Mouse (Mus musculus) bone marrow macrophage, adult 2 months (primary cell): ENCODE data around the gene Dcbld2. TPM values are rescaled to one million over a fixed set of nuclear protein-coding genes. Genes with fewer than 3 reads are reported as not detected.
A peak's percentile ranks its signal among the peaks of the same experiment; 100 is the strongest.
"Not testable (repeated sequence)": the region's sequence is repeated elsewhere in the genome, so short reads cannot be mapped to it uniquely, and the experiment has no call there.

Experiments
- H3K27ac ChIP-seq: 2 replicates; pipeline ENCODE4 v1.5.1; 2012; ENCODE audit warnings: low read depth, low read length; ENCODE audit not compliant: insufficient read depth
- H3K4me1 ChIP-seq: 2 replicates; pipeline ENCODE4 v1.6.1; 2012; ENCODE audit warnings: low read length; ENCODE audit not compliant: control insufficient read depth, insufficient read depth
- H3K4me3 ChIP-seq: 2 replicates; pipeline ENCODE4 v1.5.1; 2012; ENCODE audit warnings: mild to moderate bottlenecking, low read length, moderate library complexity; ENCODE audit not compliant: insufficient read depth
- CTCF ChIP-seq: IDR thresholded peaks from 2 replicates; pipeline ENCODE4 v1.5.1; 2012; ENCODE audit warnings: low read depth, mild to moderate bottlenecking, low read length, moderate library complexity
- POLR2A ChIP-seq: IDR thresholded peaks from 2 replicates; pipeline ENCODE4 v1.6.1; 2012; ENCODE audit warnings: mild to moderate bottlenecking, low read depth, low read length, borderline replicate concordance
- polyA plus RNA-seq: library from polyadenylated mRNA; stranded (reverse); fragments of >200 nt; gene quantifications from 2 replicates; pipeline ENCODE4 v1.2.4, GENCODE M21; 2012; ENCODE audit not compliant: missing spikeins, insufficient read depth, insufficient read length

The Dcbld2 gene
- polyA plus RNA-seq, 1 experiment = 3.5 TPM

DNA sequence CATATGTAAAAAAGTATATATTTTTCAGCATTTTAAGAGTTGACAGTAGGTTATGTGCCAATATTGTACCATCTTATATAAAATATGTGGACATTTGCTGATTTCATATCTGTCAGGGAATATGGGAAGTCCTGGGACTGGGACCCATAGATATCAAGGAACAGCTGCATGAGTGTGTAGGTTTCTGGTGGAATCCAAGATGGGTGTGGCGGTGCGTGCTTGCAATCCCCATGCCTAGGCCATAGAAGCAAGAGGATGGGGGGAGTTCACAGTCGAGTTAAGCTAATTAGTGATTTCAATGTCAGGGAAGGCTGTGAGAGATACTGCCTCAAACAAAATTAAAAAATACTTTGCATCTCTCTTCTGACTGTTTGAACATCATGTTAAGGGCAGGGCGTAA lies 40.8 kb downstream of the Dcbld2 start:
- H3K4me1 ChIP-seq = no peaks in the 10 kb centered on the region
- H3K27ac ChIP-seq = no peak overlapping the region
- H3K4me3 ChIP-seq = no peak overlapping the region
- TF ChIP-seq POLR2A (no peak), CTCF (no peak)

DNA sequence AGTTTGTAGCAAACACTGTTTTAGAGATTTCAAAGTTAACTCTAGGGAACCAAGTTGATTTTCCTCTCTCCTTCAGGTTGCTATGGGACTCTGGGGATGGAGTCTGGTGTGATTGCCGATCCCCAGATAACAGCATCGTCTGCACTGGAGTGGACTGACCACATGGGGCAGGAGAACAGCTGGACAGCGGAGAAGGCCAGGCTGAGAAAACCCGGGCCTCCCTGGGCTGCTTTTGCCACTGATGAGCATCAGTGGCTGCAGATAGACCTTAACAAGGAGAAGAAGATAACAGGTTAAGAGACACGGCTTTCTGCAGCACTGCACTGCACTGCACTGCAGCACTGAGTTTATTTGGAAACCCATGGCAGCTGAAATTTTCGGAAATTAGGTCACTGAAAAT lies 42.4 kb downstream of the Dcbld2 start:
- Histone ChIP-seq H3K4me3 (no peak overlapping the region), H3K4me1 (no peaks in the 10 kb centered on the region), H3K27ac (no peak overlapping the region)
- TF ChIP-seq POLR2A = no peak

DNA sequence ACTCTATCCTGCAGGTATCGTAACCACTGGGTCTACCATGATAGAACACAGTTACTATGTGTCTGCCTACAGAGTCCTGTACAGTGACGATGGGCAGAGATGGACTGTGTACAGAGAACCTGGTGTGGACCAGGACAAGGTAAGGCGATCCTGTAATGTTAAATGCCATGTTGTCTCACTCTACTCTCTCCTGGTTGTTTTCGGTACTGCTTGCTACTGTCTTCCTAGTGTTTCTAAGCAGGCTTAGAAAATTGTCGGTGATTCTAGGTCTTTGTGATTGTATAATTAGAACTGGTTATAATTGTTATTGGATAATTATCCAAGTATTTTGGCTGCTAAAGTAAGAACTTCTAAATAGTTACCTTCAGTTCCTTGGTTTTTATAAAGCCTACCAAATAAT lies 43.4 kb downstream of the Dcbld2 start:
- Histone ChIP-seq H3K27ac (no peak overlapping the region), H3K4me1 (no peaks in the 10 kb centered on the region), H3K4me3 (no peak overlapping the region)
- TF ChIP-seq POLR2A = no peak
- TF ChIP-seq CTCF = no peak

DNA sequence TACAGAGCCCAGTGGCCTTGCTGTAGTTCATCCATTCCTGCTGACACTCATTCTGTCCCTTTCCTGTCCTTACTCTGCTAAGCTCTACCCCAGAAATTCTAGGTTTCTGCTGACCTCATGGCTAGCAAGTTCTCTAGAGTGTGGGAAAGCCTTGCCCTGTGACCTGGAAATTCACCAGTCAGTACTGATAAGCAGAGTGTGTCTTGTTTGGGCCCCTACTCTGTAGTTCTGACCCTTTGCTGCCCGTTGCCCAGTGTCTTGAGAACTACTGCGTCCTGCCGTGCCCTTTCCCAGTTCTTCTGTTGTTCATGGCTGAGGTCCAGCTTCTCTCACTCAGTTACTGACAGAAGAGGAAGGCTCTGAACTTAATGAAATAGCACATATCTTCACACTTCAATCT lies 44.9 kb downstream of the Dcbld2 start:
- Histone ChIP-seq H3K4me3 (no peak overlapping the region), H3K4me1 (no peaks in the 10 kb centered on the region), H3K27ac (no peak overlapping the region)
- TF ChIP-seq CTCF (no peak), POLR2A (no peak)

DNA sequence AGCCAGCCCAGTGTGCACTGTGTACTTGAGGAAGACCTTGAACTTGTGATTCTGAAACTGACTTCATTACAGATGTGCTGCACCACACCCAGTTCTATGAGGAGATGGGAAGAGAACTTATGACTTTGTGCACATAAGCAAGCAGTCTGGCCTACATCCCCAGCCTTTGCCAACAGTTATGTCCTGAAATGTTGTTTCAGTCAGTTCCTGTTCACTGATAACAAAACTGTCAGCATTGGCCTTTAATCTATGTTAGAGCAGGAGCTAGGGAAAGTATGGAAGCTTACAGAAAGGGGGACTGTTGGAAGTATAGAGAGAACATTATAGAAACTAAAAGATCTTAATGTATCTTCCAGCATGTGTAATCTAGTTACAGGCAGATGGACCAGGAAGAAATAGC lies 45.6 kb downstream of the Dcbld2 start:
- no peak overlapping the region for H3K27ac ChIP-seq
- no peak for TF ChIP-seq CTCF
- no peak for TF ChIP-seq POLR2A
- H3K4me1 ChIP-seq = no peaks in the 10 kb centered on the region
- H3K4me3 ChIP-seq = no peak overlapping the region

DNA sequence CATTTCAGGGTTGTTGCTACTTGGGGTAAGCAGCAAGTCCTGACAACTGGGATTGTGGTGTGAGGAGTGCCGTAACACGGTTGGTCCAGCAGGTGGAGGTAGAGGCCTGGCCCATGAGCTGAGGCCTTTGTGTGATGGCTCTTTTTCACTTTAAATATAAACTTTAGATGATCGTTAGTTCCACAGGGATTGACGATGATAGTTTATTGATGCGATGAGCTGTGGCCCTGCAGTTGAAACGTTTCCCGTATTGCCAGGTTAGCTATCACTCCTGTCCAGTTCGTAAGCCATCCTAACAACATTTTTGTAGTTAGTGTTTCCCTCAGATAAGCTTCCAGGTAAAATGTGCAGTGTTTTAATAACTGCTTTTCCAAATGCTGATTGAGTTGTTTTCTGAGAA lies 46.4 kb downstream of the Dcbld2 start:
- no peak overlapping the region for H3K4me3 ChIP-seq
- H3K4me1 ChIP-seq = no peaks in the 10 kb centered on the region
- peak; percentile 81 for TF ChIP-seq CTCF
- TF ChIP-seq POLR2A = no peak
- no peak overlapping the region for H3K27ac ChIP-seq

DNA sequence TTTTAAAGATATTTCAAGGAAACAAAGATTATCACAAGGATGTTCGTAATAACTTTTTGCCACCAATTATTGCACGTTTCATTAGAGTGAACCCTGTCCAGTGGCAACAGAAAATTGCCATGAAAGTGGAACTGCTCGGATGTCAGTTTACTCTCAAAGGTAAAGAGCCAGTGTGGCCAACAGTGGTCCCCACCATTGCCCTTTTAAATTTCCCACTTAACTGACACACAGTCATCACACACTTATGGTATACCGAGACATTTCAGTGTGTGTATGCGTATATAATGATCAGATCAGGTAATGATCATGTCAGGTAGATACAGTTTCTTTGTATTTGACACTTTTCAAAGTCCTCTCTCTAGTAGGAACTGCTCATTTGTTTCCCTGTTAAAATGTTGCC lies 46.9 kb downstream of the Dcbld2 start:
- Histone ChIP-seq H3K4me1 (no peaks in the 10 kb centered on the region), H3K27ac (no peak overlapping the region), H3K4me3 (no peak overlapping the region)
- TF ChIP-seq CTCF (no peak), POLR2A (no peak)

DNA sequence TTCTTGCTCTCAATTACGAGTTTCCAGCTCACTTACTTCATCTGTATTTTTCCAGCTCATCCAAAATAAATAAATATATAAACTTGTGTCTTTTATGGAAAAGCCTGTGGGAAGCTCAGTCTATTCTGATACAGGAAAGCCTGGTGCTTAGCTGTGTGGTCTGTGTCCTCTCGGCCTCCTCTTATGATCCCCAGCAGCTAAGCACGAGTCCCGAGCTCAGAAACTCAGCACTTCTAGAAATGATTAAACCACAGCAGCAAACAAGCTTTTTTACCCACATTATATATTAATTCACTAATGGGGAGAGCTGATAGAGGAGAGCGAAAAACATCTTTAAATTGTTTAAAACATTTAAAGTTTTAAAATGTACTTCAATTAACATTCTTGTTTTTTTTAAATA lies 48.2 kb downstream of the Dcbld2 start:
- Histone ChIP-seq H3K4me3 (no peak overlapping the region), H3K27ac (no peak overlapping the region), H3K4me1 (no peaks in the 10 kb centered on the region)
- TF ChIP-seq POLR2A (no peak), CTCF (no peak)

DNA sequence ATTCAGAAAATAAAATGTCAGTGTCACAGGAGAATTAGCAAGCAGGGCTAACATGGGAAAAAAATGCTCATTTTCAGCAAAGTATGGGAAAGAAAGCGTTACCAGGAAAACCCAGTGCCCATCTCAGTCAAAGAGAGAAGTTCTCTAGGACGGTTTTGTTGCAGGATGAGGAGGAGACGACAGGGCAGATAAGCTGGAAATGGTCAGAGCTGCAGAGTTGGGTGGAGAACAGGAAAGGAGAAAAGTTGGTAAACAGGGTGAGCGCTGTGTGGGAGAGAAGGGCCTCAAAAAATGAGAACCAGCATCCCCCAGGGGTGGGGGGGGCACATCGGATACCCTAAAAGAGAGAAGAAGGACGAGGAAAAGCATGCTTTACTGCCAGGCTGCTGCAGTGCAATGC lies 48.7 kb downstream of the Dcbld2 start:
- H3K4me1 ChIP-seq = no peaks in the 10 kb centered on the region
- no peak overlapping the region for H3K27ac ChIP-seq
- no peak overlapping the region for H3K4me3 ChIP-seq
- TF ChIP-seq CTCF = no peak
- no peak for TF ChIP-seq POLR2A

DNA sequence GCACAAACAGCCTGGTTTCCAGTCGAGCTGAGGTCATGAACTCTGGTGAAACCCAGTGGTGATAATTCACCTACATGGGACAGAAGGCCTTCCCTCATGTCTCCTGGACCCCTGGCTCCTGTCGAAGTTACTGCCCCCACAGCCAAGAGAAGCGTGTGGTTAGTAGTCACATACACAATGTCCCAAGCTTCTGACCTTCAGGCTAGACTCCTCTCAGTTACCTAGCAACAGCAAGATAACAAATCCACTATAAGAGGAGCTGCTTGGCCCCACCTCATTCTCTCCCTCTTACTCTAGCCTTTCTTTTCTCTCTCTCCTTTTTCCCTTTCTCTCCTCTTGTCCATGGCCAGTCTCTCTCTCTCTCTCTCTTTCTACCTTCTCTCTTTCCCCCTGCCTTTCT lies 51.7 kb downstream of the Dcbld2 start:
- not testable (repeated sequence) for H3K27ac ChIP-seq, H3K4me3 ChIP-seq, H3K4me1 ChIP-seq

DNA sequence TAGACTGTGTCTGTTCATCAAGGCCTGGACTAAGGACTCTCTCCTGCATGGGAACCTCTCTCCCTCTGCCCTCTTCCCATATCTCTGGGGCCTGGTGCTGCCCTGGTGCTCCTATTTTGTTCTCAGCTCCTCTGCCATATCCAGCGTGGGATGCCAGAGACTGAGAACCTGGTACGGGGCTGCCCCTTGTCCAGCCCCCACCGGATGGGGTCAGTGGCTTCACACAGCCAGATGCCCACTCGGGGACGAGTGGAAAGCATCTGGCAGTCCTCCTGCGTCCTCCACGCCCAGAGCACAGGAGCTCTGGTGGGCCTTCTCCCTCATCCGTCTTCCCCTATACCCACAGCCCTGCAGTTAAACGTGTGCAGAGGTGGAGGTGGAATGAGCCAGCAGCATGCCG lies 52.1 kb downstream of the Dcbld2 start:
- TF ChIP-seq POLR2A (no peak), CTCF (no peak)
- no peak overlapping the region for H3K27ac ChIP-seq
- H3K4me3 ChIP-seq = no peak overlapping the region
- no peaks in the 10 kb centered on the region for H3K4me1 ChIP-seq
